ENCODE assay signal across 8 mouse cellular contexts in the genomic region with DNA sequence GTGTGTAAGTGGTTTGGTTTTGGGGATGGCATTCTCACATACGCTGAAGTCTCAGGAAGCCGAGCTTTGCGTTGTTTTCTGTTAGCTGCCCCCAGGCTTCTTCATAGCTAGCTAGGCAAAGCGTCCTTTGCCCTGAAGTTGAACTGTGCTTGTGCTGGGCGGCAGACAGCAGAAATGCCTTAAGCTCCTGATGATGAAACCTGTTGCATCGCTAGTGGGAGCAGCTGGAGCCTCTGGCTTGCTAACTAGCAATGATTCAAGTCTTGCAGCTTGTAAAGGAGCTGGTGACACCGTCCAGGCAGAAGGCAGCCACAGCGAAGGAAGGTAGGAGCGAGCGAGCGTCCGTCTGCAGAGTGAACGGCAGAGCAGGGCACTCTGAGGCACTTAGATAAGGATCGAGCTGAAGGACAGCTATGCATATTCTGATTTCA. TPM values are rescaled to one million over a fixed set of nuclear protein-coding genes. Genes with fewer than 3 reads are reported as not detected.
DNase-seq lines count a peak whose midpoint lies in the region; ATAC-seq and TF ChIP-seq lines count a peak whose summit lies in the region.

No protein-coding gene starts in this region.

- peaks cover 0 to 28% of the 10 kb centered on the region in 2 experiments; a peak in 2 of 4 replicates for H3K36me3 ChIP-seq in MEL (ENCODE audit: control insufficient read depth in 1 of 2, insufficient read depth in 2 of 2, low read length in 2 of 2)
- no peaks in the 10 kb centered on the region for H3K36me3 ChIP-seq in limb, embryonic 11.5 days (ENCODE audit: control insufficient read depth, insufficient read depth, low read length)

- no peak for TF ChIP-seq RAD21 in MEL (IDR thresholded peaks at IDR 0.05; ENCODE audit: low read depth, low read length)

- no peak for TF ChIP-seq CTCF in MEL (IDR thresholded peaks at IDR 0.05 in 2 of 3, conservative IDR thresholded peaks at IDR 0.05 in 1 of 3; ENCODE audit: control insufficient read depth in 1 of 3, insufficient read depth in 1 of 3, low read depth in 2 of 3, low read length in 3 of 3, poor library complexity in 1 of 3, severe bottlenecking in 1 of 3)

- no peaks in the 10 kb centered on the region for H3K9me3 ChIP-seq in MEL (replicated peaks; ENCODE audit: insufficient read depth, low read length)
- no peaks in the 10 kb centered on the region for H3K9me3 ChIP-seq in limb, embryonic 11.5 days (ENCODE audit: control insufficient read depth, low read length)

- intact Hi-C loops in left cerebral cortex, postnatal 36 days (cut with DNase I), result no loop called here

- 20% methylated on average over 14 of the region's 14 CpGs for WGBS in limb, embryonic 11.5 days

- DNase-seq in 416B (ENCODE audit: low read depth), result peak; percentile 66
- no peak for DNase-seq in MEL (ENCODE audit: low read depth, low spot score)
- peak; percentile 52 for DNase-seq in limb, embryonic 11.5 days (ENCODE audit: low spot score)
- no peak for DNase-seq in ovary, postnatal 10 days (ENCODE audit: low spot score)
- no peak for DNase-seq in right cerebral cortex, adult 2 months (ENCODE audit: low spot score in 2 of 2)
- DNase-seq in left cerebral cortex, postnatal 36 days (ENCODE audit: low spot score in 2 of 2), result no peak

- peak overlapping the region; percentile 16; the same call in 1 of the 2 replicates for H3K4me2 ChIP-seq in limb, embryonic 11.5 days (ENCODE audit: low read depth, severe bottlenecking)

- no peaks in the 10 kb centered on the region for H3K27me3 ChIP-seq in MEL (ENCODE audit: control insufficient read depth in 1 of 2, insufficient read depth in 2 of 2, low read length in 2 of 2)
- H3K27me3 ChIP-seq in limb, embryonic 11.5 days (ENCODE audit: control insufficient read depth, insufficient read depth, low read length), result no peaks in the 10 kb centered on the region

- peak overlapping the region; percentile 9 for H3K9ac ChIP-seq in MEL (ENCODE audit: control insufficient read depth, low read depth, low read length, poor library complexity, severe bottlenecking)
- H3K9ac ChIP-seq in limb, embryonic 11.5 days (ENCODE audit: low read length), result no peak overlapping the region

- H3K27ac ChIP-seq in MEL (ENCODE audit: control insufficient read depth, low read depth, low read length), result peak overlapping the region; percentile 62
- H3K27ac ChIP-seq in limb, embryonic 11.5 days (replicated peaks; ENCODE audit: low read depth, low read length), result 0 out of 2 replicates have a peak overlapping the region, but pooled peaks have one; percentile 18

- no peak for TF ChIP-seq POLR2A in MEL (IDR thresholded peaks at IDR 0.05; ENCODE audit: control insufficient read depth in 1 of 2, insufficient read depth in 1 of 2, low read depth in 1 of 2, low read length in 2 of 2, poor library complexity in 1 of 2)

- H3K79me2 ChIP-seq in MEL (ENCODE audit: control insufficient read depth, insufficient read depth, low read length, poor library complexity), result peaks cover 18% of the 10 kb centered on the region

- TF ChIP-seq EP300 in MEL (IDR thresholded peaks at IDR 0.05; ENCODE audit: low read depth in 1 of 2, low read length in 2 of 2), result no peak

- H3K4me3 ChIP-seq in MEL (ENCODE audit: control insufficient read depth in 1 of 2, insufficient read depth in 1 of 2, low read depth in 2 of 2, low read length in 2 of 2), result peak overlapping the region; percentile 9 to 29
- no peak overlapping the region for H3K4me3 ChIP-seq in limb, embryonic 11.5 days (ENCODE audit: low read depth, low read length)

- peaks cover 13 to 16% of the 10 kb centered on the region in 2 experiments for H3K4me1 ChIP-seq in MEL (ENCODE audit: control insufficient read depth in 1 of 2, insufficient read depth in 2 of 2, low read length in 2 of 2)
- peaks cover 9% of the 10 kb centered on the region for H3K4me1 ChIP-seq in limb, embryonic 11.5 days (ENCODE audit: control insufficient read depth, insufficient read depth, low read length)

- ATAC-seq in granulocyte monocyte progenitor cell, adult 5-6 weeks (replicated peaks; ENCODE audit: poor library complexity, severe bottlenecking), result peak; percentile 56
- ATAC-seq in limb, embryonic 11.5 days (ENCODE audit: insufficient number of reproducible peaks, low FRiP score, low TSS enrichment, low read depth), result no peak
- ATAC-seq in monocyte, adult 5-6 weeks (replicated peaks; ENCODE audit: insufficient number of reproducible peaks, low FRiP score, low TSS enrichment, poor library complexity, severe bottlenecking), result 0 out of 2 replicates have a peak, but pooled peaks have one; percentile 25

TF ChIP-seq in MEL, 35 proteins besides CTCF, POLR2A, EP300 and RAD21:
- TF ChIP-seq POLR2AphosphoS5 (IDR thresholded peaks at IDR 0.05; ENCODE audit: borderline replicate concordance, low read depth, low read length) (no peak), ETS1 (IDR thresholded peaks at IDR 0.05; ENCODE audit: low read depth, low read length) (no peak), SIN3A (IDR thresholded peaks at IDR 0.05; ENCODE audit: low read length) (no peak), SMC3 (IDR thresholded peaks at IDR 0.05; ENCODE audit: low read depth, low read length) (no peak), MAX (IDR thresholded peaks at IDR 0.05; ENCODE audit: low read length) (no peak), JUND (IDR thresholded peaks at IDR 0.05; ENCODE audit: low read depth, low read length) (no peak), GATA1 (IDR thresholded peaks at IDR 0.05; ENCODE audit: low read depth, low read length) (no peak), ZMIZ1 (IDR thresholded peaks at IDR 0.05; ENCODE audit: low read depth, low read length) (no peak), TBP (IDR thresholded peaks at IDR 0.05; ENCODE audit: low read depth, low read length) (no peak), NELFE (IDR thresholded peaks at IDR 0.05; ENCODE audit: low read depth, low read length) (no peak)

RNA-seq across cellular contexts. Expression of gene Usp6nl, which starts 30.1 kb away (rescaled TPM):
- total RNA-seq in MEL (2012; rRNA removed), result 8.9 and 11.2 TPM in 2 replicates
- 10 to 100 TPM; 24.8 to 67.1 TPM for polyA plus RNA-seq in MEL (2012; ENCODE audit: insufficient read depth in 1 of 2, insufficient read length in 2 of 2, low read depth in 1 of 2, low replicate concordance in 2 of 2, missing spikeins in 1 of 2)
- total RNA-seq in granulocyte monocyte progenitor cell, adult 5-6 weeks (2014; fragmentation: Nextera tagmentation), result 8.3 and 15.5 TPM in 2 replicates
- 9.7 and 10.4 TPM in 2 replicates for total RNA-seq in granulocyte monocyte progenitor cell, adult 5-6 weeks (2017)
- polyA plus RNA-seq in limb, embryonic 11.5 days (2014; fragmentation: Nextera tagmentation; extraction: Ambion mirVana), result 15.6 and 16.3 TPM in 2 replicates
- 17.1 to 24.3 TPM (median 21.7 TPM) in 3 replicates for total RNA-seq in monocyte, adult 5-6 weeks (2017)
- total RNA-seq in left cerebral cortex, postnatal 36 days (2021), result 10 to 100 TPM; 20.0 to 20.4 TPM

Comparison
In these comparisons a context has a peak if more than half of its experiments do, and no peak if none do; other contexts are left out.
1. DNase-seq: peak in 416B (single experiment) and limb, embryonic 11.5 days (single experiment); none in MEL (single experiment), ovary, postnatal 10 days (single experiment), right cerebral cortex, adult 2 months (0 of 2) and left cerebral cortex, postnatal 36 days (0 of 2).